Mouse (Mus musculus) embryonic stem cell, embryonic (primary cell): ENCODE results near the gene Akap8.

Source experiments
- CTCF ChIA-PET, 4 experiments: fragments of 300-600 bp in 2 of 4; fragments of 350-600 bp in 2 of 4; sonication (Branson Sonifier 250); formaldehyde crosslinking; loops; one replicate each; lab custom pipeline; 2022; ENCODE audit warnings: inconsistent platforms in 2 of 4; lab: Charles Lee
- POLR2A ChIA-PET, 4 experiments: fragments of 300-600 bp in 2 of 4; fragments of 350-600 bp in 2 of 4; sonication (Branson Sonifier 250); formaldehyde crosslinking; loops; one replicate each; lab custom pipeline; 2022; ENCODE audit warnings: antibody characterized with exemption in 4 of 4, inconsistent platforms in 1 of 4; lab: Charles Lee

Gene Akap8

GRCm38 (mm10) chr17:32354211-32354610 lies 33.2 kb upstream of the Akap8 start:
- ChIA-PET CTCF (interaction anchor here in 2 of 4 experiments (0.6 to 1.1 kb wide), 3 partner anchors 11 to 144 kb away, joined by 3 to 4 read pairs (median 3); no protein-coding TSS in a partner anchor), POLR2A (interaction anchor here in 2 of 4 experiments (0.6 to 7.5 kb wide), 12 partner anchors 9 to 1471 kb away, joined by 3 to 112 read pairs (median 4); partner anchors contain the start of genes Akap8 (in 2 of the 2) and Brd4 (in 1 of the 2))

- POLR2A ChIA-PET = interaction anchor here in 2 of 4 experiments (0.6 to 7.5 kb wide), 14 partner anchors 10 to 1471 kb away, joined by 3 to 112 read pairs (median 3); partner anchors contain the start of genes Akap8 (in 2 of the 2) and Brd4 (in 1 of the 2)
- CTCF ChIA-PET = interaction anchor here in 2 of 4 experiments (0.6 to 1.1 kb wide), 4 partner anchors 11 to 192 kb away, joined by 3 to 4 read pairs (median 4); no protein-coding TSS in a partner anchor
Observed at GRCm38 (mm10) chr17:32353696-32354095, 32.7 kb upstream of the Akap8 start.

DNA sequence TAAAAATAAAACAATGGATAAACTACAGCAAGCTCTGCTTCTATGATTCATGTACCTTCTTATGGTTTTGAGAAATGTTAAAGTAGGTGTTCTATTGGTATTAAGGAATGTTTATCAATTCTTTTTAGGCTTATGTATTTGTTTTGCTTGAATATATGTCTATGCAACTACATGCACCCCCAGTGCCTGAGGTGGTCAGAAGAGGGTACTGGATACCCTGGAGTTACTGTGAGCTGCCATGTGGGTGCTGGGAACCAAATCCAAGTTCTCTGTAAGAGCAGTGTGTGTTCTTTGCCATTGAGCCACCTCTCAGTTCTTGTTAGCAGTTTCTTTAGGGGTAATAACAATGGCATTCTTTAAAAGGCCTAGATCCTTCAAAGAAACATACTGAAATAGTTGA lies 30.7 kb upstream of the Akap8 start:
- POLR2A ChIA-PET = interaction anchor here (0.7 to 7.5 kb wide), 24 partner anchors 7 to 161 kb away, joined by 3 to 112 read pairs (median 6); partner anchors contain the start of genes Akap8 (in 3 of the 4), Cyp4f39 (in 1 of the 4) and Wiz (in 1 of the 4)
- CTCF ChIA-PET = interaction anchor here in 2 of 4 experiments (2.7 to 2.9 kb wide), 2 partner anchors 35 to 36 kb away, joined by 10 to 12 read pairs; no protein-coding TSS in a partner anchor

DNA sequence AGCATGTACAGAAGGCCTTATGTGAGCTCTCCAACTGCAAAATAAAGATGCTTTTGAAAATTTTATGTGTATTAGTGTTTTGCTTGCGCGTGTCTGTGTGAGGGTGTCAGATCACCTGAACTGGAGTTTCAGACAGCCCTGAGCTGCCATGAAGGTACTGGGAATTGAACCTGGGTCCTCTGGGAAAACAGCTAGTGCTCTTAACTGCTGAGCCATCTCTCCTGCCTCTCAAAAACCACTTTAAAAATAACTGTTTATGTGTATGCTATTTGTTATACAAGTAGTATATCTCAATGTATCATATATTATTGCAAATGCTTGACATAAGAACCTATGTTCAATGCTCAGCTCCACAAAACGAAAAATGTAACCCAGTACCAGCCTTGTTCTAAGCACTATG lies 30.2 kb upstream of the Akap8 start:
- POLR2A ChIA-PET = interaction anchor here (0.6 to 7.5 kb wide), 53 partner anchors 8 to 539 kb away, joined by 3 to 112 read pairs (median 5); partner anchors contain the start of genes Akap8 (in 4 of the 4), Wiz (in 2 of the 4), Brd4 (in 1 of the 4) and Cyp4f17 (in 1 of the 4)
- CTCF ChIA-PET = interaction anchor here in 2 of 4 experiments (0.5 to 2.9 kb wide), 7 partner anchors 13 to 517 kb away, joined by 3 to 17 read pairs (median 8); no protein-coding TSS in a partner anchor

DNA sequence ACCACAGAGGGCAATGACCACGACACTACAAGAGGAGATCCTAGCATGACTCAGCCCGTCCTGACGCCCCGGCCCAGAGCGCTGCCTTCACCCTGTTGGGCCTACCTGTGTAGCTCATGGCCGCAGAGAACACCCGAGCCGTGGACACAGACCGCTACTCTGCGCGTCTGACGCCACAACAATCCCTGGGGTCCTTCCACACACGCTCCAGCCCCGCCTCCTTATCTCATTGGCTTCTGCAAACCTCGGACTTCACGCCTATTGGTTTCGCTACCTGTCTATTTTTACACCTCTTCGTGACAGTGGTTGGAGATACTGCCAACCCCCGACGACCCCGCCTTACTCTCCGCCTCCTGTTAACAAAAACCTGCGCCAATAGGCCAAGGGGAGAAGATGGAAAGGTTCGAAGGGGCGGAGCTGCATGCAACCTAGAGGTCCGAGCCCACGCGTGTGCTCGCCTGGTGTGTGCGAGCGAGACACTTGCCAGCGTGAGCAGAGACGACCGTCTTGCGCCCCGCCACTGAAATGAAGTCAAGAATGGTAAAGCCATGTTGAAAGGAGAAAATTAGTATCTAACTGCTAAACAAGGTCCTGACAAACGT lies 29.4 kb upstream of the Akap8 start, which contains the start of gene Akap8l:
Gene Akap8l (minus strand): TSS at position 226 of the 602 bp plus-strand sequence.
- ChIA-PET CTCF (interaction anchor here (0.5 to 2.9 kb wide), 18 partner anchors 13 to 1535 kb away, joined by 3 to 17 read pairs (median 5); partner anchors contain the start of genes Akap8 (in 1 of the 4), Ephx3 (in 1 of the 4) and Wiz (in 1 of the 4)), POLR2A (interaction anchor here (0.5 to 7.5 kb wide), 78 partner anchors 9 to 539 kb away, joined by 3 to 112 read pairs (median 4); partner anchors contain the start of genes Akap8 (in 4 of the 4), Ephx3 (in 2 of the 4), Wiz (in 2 of the 4) and Brd4 (in 1 of the 4))

DNA sequence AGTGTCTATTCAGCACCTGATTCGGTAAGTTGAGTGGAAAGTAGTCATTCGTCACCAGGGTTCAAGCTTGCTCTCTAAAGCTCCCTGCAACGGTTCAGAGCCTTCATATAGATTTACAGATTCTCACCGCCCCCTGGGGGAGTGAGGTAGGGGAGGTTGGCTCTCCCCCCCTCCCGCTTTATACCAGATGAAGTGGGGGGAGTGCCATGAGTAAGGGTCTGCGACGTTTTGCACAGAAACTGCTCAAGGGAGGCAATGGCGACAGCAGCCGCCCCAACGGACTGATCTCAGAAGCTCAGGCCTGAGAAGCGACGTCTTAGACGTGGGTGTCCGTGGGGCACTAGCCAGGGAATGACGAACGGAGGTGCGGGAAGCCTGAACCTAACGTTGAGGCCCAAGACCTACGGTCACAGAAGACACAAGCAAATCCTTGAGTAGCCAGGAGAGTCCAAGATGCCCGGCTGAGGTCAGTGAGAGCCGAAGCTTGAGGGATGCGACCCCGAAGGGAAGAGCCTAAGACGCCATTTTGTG lies 28.9 kb upstream of the Akap8 start:
- POLR2A ChIA-PET = interaction anchor here (0.5 to 7.5 kb wide), 69 partner anchors 9 to 288 kb away, joined by 3 to 112 read pairs (median 5); partner anchors contain the start of genes Akap8 (in 4 of the 4), Wiz (in 2 of the 4), Brd4 (in 1 of the 4) and Cyp4f17 (in 1 of the 4)
- CTCF ChIA-PET = interaction anchor here (0.5 to 2.9 kb wide), 21 partner anchors 9 to 1535 kb away, joined by 3 to 17 read pairs (median 6); partner anchors contain the start of genes Akap8 (in 1 of the 4), Ephx3 (in 1 of the 4) and Wiz (in 1 of the 4)

GRCm38 (mm10) chr17:32349037-32349732 lies 28.1 kb upstream of the Akap8 start:
- POLR2A ChIA-PET = interaction anchor here (0.5 to 7.5 kb wide), 42 partner anchors 8 to 467 kb away, joined by 3 to 112 read pairs (median 5); partner anchors contain the start of genes Akap8 (in 2 of the 4), Brd4 (in 1 of the 4), Rasal3 (in 1 of the 4) and Wiz (in 1 of the 4)
- CTCF ChIA-PET = interaction anchor here (0.5 to 2.9 kb wide), 21 partner anchors 9 to 530 kb away, joined by 3 to 17 read pairs (median 9); partner anchors contain the start of genes Akap8 (in 1 of the 4) and Ephx3 (in 1 of the 4)

DNA sequence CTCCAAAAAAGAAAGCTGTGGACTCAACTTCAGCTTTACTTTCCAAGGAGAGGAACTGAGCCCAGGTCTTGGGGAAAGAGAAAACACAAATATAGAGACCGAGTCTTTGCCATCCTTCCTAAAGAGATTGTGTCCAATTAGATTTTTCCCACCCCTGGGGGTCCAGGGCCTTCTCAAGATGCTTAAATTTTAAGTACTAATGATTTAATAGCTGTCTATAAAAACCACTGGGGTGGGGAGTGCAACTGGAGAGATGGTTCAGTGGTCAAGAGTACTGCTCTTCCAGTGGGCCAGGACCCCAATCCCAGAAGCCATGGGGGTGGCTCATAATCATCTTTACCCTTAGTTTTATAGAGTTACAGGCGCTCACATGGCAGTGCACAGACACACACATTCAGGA lies 27.4 kb upstream of the Akap8 start:
- ChIA-PET POLR2A (interaction anchor here in 1 of 4 experiments (0.8 to 7.5 kb wide), 4 partner anchors 15 to 34 kb away, joined by 3 to 112 read pairs (median 12); partner anchors contain the start of gene Akap8), CTCF (no interaction called here)

GRCm38 (mm10) chr17:32341102-32341501 lies 20.1 kb upstream of the Akap8 start:
- POLR2A ChIA-PET = interaction anchor here in 2 of 4 experiments (0.6 to 2.2 kb wide), 6 partner anchors 9 to 239 kb away, joined by 3 to 8 read pairs (median 3); partner anchors contain the start of gene Akap8l (in 2 of the 2)

GRCm38 (mm10) chr17:32340110-32340509 lies 19.1 kb upstream of the Akap8 start:
- CTCF ChIA-PET = no interaction called here
- POLR2A ChIA-PET = interaction anchor here in 1 of 4 experiments (0.9 to 2.2 kb wide), 2 partner anchors 10 to 16 kb away, joined by 3 to 8 read pairs; partner anchors contain the start of gene Akap8l

More at GRCm38 (mm10) chr17:32341102-32341501, 20.1 kb upstream of the Akap8 start:
- CTCF ChIA-PET = interaction anchor here in 1 of 4 experiments (0.5 kb wide), 1 partner anchor 79 kb away, joined by 7 read pairs; no protein-coding TSS in a partner anchor

- ChIA-PET POLR2A (interaction anchor here in 3 of 4 experiments (0.8 to 2.1 kb wide), 7 partner anchors 14 to 46 kb away, joined by 3 to 9 read pairs (median 5); partner anchors contain the start of genes Akap8l (in 2 of the 3) and Akap8 (in 1 of the 3)), CTCF (no interaction called here)
Observed at GRCm38 (mm10) chr17:32335869-32336268, 14.8 kb upstream of the Akap8 start.

DNA sequence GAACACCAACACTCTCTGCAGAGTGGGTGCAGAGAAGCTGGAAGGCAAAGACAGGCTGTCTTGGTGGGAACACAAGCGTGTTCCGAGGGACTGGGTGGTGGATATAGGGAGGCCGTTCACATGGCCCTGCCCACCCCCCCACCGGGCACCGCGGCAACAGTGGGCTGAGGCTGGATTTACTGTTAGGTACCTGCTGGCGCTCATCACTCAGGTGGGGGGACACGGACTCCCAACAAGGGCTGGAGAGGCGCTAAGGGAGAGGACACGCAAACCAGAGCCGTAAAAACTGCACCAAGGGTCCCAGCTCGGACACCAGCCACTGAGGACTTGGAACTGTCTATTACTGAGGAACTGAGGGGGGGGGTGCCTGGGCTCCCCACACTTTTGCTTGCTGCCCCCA lies 13.9 kb upstream of the Akap8 start:
- ChIA-PET POLR2A (interaction anchor here in 3 of 4 experiments (0.7 to 4.6 kb wide), 12 partner anchors 12 to 498 kb away, joined by 3 to 20 read pairs (median 4); partner anchors contain the start of genes Akap8l (in 2 of the 3) and Akap8 (in 1 of the 3)), CTCF (interaction anchor here in 1 of 4 experiments (0.6 kb wide), 1 partner anchor 97 kb away, joined by 6 read pairs; no protein-coding TSS in a partner anchor)

DNA sequence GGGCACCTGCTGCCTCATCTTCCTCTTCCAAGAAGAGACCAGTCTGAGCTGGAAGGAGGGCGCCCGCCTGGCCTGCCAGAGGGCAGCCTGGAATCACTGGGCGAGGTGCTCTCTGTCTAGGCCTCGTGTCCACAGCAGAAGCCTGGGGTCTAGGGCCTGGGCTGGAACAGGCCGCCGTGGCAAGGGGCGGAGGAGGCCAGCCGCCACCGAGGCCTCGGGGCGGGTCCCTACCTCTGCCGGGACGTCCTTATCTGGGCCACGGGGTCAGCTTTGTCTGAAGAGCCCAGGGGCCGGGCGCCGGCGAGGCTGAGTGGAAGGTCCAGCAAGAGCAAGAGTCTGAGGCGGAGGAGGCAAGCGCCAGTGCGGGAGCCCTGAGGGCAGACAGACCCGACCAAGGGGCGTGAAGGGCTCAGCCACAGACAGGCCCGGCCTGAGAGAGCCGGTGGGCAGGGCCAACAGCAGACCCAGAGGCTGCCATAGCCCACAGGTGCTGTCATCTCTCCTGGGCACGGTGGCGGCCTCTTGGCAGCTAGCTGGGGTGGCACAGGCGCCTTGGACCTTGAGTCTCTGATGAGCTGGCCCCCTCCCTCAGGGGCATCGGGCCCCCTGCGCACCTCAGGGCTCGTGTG lies 12.8 kb upstream of the Akap8 start:
- POLR2A ChIA-PET = interaction anchor here (0.9 to 4.6 kb wide), 11 partner anchors 11 to 497 kb away, joined by 3 to 25 read pairs (median 3); partner anchors contain the start of genes Akap8 (in 3 of the 4) and Akap8l (in 1 of the 4)
- CTCF ChIA-PET = no interaction called here

GRCm38 (mm10) chr17:32327501-32327900 lies 6.5 kb upstream of the Akap8 start:
- POLR2A ChIA-PET = interaction anchor here in 2 of 4 experiments (0.6 to 1.8 kb wide), 3 partner anchors 13 to 1794 kb away, joined by 3 to 4 read pairs (median 3); partner anchors contain the start of gene Akap8l (in 1 of the 2)
- CTCF ChIA-PET = interaction anchor here in 2 of 4 experiments (0.7 kb wide), 2 partner anchors 32 to 277 kb away, joined by 3 to 4 read pairs; no protein-coding TSS in a partner anchor

DNA sequence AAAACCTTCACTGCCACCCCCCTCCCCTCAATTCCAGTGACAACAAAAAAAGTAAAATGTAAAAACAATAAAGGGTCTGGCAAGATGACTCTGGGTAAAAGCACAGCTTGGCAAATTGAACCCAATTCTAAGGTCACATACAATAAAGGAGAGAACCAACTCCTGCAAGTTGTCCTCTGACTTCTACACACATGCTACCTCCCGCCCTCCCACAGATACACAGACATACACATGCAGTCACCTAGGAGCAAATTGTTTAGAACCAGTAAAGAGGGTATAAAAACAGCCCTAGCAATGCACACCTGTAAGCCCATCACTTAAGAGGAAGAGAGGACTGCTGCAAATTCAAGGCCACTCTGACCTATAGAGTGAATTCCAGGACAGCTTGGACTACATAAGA lies 1.8 kb upstream of the Akap8 start:
- ChIA-PET CTCF (interaction anchor here in 1 of 4 experiments (1.3 kb wide), 1 partner anchor 8 kb away, joined by 4 read pairs; no protein-coding TSS in a partner anchor), POLR2A (interaction anchor here in 2 of 4 experiments (1.0 to 11.7 kb wide), 8 partner anchors 8 to 758 kb away, joined by 3 to 130 read pairs (median 10); partner anchors contain the start of genes Akap8l (in 1 of the 2) and Pknox1 (in 1 of the 2))
